Mouse (Mus musculus) adrenal gland (tissue): ENCODE data around the gene Phkg2.
"Not testable (repeated sequence)": the region's sequence is repeated elsewhere in the genome, so short reads cannot be mapped to it uniquely, and the experiment has no call there.

Experiments
- intact Hi-C: fragments of 180-260 bp; cut with DNase I; formaldehyde crosslinking; loops from one replicate; pipeline ENCODE4 v1.15.1; 2025

The Phkg2 gene

DNA sequence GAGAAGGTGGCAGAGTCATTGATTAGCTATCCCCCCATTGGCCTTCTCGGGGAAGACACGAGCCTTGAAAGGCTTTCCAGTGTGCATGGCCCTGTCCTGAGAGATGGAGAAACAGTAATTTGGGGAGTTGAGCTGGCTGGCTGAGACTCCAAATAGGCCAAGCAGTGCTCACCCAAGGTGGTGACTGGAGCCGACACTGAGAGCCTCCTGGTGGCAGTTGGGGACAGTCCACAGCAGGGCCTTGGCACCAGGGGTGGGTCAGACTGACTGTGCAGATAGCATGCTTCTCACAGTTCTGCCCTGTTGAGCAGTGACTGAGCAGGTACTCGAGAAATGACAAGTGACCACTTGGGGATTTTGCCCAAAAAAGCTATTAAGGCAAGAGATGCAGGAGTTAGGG, 28.6 kb downstream of the Phkg2 start:
- intact Hi-C loops = no loop called here

DNA sequence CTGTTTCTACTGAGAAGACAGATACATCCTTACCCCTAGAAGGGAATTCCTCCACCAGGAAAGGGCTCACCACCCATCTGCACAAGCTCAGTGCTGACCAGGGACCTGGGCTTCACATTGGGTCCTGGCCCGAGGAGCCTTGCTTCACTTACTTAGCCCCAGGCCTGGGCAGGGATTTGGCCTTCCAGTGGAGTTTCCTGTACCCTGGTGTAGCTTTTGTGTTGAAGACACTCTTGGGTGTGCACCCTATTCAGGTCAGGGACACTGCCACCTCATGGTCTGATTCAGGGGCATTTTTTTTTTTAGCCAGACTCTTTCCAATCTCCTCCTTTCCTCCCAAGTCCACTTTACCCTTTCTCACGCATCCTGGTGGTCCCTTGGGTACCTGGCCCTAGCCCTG, 29.8 kb downstream of the Phkg2 start:
- intact Hi-C loops = no loop called here

DNA sequence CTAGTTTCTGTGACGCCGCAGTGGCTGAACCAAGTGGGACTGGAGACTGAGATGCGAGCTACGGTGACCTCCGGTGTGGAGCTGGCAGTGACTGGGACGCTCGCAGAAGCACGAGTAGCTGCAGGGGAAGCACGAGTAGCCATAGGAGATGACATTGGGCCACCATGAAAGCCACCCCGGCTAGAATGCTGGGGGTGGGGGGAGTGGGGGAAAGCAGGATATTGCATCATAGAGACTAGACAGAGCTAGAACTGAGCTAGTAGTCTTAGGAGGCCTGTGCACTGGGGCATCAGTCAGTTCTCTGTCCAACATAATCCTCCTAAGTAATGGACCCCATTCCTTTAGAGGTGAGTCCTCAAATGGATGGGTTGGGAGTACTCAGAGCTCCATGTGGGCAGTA, 31.1 kb downstream of the Phkg2 start:
- intact Hi-C loops = no loop called here

DNA sequence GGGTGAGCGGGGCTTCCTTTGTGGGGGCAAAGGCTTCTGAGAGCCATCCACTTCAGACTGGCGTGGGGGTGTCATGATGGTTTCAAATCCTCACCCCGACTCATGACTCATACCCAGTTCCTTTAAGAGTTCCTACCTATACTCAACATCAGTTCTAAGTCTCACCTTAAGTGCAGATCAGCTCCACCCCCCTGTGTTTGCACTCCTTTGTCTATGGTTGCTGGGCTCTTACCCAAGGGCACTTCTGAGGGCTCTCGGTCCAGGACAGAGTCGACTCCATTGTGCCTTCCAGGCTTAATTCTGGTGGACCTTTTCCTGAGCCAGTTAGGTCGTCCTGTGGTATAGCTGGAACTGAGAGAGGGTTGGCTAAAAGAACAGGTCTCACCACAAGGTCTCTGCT, 34.0 kb downstream of the Phkg2 start:
- intact Hi-C loops = no loop called here

DNA sequence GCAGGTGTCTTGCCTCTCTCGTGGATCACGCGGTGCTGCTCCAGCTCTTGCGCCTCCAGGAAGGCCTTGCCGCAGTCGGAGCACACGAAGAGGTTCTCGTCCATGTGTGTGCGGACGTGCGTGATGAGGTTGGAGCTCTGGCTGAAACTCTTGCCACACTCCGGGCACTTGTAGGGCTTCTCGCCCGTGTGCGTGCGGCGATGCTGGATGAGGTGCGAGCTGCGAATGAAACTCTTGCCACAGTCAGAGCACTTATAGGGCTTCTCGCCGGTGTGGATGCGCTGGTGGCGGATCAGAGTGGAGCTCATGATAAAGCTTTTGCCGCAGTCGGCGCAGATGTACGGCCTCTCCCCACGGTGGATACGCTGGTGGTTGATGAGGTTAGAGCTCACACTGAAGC, 37.9 kb downstream of the Phkg2 start:
- intact Hi-C loops = no loop called here

DNA sequence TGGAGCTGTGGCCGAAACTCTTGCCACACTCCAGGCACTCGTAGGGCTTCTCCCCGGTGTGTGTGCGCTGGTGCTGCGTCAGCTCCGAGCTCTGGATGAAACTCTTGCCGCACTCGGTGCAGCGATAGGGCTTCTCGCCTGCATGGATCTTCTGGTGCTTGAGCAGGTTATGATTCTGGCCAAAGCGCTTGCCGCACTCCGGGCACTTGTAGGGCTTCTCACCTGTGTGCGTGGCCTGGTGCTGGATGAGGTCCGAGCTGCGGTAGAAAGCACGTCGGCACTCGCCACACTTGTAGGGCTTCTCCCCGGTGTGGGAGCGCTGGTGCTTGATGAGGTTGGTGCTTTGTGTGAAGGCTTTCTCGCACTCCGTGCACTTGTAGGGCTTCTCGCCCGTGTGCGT, 38.4 kb downstream of the Phkg2 start:
- intact Hi-C loops = no loop called here

DNA sequence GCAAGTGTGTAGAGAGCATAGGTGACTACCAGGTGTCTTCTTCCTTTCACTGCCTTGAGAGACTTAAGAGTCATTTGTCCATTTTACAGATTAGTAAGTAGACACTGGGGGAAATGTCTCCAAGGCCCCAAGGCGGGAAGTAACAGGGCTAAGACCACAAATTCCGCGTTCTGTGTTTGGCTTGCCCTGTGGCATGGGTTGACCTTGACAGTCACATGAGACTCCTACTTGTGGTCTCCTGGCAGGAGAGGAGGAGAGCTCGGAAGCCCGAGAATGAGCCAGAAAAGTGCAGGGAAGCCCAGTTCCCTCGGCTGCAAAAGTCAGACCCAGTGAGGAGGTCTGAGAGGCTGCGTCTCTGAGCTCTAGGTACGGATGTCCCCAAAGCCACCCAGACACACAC, 40.4 kb downstream of the Phkg2 start:
- intact Hi-C loops = no loop called here

DNA sequence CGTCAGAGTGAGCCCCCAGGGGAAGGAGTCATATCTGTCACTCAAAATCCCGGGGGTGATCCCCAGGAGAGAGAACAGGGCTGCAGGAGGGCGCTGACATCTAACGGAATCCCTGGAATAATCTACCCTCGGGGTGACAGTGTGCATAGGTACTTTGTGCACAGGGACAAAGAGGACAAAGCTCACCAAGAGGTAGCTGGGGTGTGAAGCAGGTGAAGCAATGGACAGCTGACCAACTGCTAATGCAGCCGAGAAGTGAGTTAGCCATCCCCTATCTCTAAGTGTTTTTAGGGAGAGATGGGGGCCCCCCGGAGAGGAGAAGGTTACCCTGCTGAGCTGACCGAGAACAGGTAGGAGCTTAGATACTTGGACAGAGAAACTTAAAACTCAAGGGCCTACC, 41.0 kb downstream of the Phkg2 start:
- intact Hi-C loops = no loop called here

DNA sequence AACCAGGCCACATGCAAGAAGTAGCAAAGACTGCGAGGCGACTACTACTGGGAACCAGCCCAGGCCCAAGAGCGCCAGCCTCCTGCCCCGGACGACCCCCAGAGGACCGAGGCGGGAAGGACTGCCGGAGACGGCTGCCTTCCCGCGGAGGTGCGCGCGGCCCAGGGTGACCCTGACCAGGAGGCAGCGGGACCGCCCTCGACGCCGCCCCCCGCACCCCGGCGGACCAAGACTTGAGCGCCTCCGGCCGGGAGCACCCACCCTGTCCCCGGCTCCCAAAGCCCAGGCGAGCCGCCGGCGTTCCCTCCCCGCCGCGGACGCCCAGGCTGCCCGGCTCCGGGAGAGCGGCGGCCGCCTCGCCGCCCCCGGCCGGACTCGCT, 41.4 kb downstream of the Phkg2 start:
- intact Hi-C loops = no loop called here

DNA sequence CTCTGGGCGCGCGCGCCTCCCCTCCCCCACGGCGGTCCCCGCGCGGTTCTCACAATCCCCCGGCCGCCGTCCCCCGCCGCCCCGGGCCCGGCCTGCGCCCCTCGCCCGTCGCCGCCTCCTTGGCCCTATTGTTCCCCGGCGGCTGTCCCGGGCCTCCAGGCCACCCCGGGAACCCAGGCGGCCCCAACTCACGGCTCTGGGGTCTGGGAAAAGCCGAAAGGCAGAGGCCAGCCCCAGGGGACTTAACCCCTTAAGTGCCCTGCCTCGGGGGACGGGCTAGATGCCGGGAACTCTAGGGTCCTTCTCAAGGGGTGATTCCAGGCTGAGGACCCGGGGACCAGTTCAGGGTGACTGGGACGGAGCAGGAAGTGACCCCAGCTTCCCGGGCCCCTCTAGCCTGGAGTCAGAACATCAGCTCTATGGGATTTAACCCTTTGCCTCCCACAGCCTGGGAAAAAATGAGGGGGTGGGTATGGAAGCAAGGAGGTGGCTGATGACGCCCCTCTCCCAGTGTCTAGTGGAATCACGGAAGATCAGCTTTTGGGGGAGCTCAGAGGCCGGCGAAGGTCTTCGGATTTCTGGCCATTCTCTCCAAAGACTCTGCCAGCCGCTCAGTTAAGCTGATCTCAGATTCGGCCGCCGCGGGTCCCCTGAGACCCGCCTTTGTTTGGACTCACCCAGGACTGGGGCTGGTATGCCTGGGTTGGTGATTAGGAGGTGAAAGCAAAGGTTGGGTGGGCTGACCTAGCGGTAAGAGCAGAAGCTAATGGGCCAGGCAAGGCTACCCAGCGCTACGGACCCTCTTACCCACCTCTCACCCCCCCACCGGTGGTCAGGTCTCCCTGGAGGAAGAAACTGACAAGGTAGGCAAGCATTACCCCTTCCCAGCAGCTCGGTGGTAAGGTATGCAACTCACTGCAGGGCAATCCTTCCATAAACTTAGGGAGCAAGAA, 42.0 kb downstream of the Phkg2 start, which contains the start of gene Zfp629:
Gene Zfp629 (minus strand): TSS at position 907 of the 953 bp plus-strand sequence.
- intact Hi-C loops = no loop called here

DNA sequence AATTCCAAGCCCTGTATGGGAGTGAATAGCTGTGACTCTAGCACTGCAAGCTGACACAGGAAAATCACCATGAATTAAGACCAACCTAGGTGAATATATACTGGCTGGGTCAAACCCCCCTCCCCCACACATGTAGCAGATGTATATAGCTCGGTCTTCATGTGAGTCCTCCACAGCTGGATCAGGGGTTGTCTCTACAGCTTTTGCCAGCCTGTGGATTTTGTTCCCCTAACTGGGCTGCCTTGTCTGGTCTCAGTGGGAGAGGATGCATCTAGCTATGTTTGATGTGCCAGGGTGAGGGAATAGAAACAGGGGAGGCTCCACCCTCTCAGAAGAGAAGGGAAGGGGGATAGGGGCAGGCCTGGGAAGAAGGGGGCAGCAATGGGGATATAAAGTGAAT, 43.2 kb downstream of the Phkg2 start:
- intact Hi-C loops = no loop called here

DNA sequence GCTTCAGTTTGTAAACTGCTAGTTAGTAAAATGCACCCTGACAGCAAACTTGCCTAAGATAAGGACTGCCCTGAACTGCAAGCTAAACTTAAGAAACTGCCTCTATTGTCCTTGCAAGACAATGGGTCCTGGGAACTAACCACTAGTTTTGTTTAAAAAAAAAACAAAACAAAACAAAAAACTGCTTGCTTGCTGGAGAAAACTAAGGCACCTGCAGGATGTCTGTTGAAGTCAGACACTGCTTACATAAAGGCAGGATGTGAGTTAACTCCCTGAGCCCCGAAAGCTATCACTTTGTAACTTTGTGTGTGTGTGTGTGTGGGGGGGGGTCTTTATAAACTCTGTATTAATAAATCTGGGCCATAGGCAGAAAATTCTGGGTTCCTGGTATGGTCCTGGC, 43.7 kb downstream of the Phkg2 start:
- intact Hi-C loops = no loop called here

DNA sequence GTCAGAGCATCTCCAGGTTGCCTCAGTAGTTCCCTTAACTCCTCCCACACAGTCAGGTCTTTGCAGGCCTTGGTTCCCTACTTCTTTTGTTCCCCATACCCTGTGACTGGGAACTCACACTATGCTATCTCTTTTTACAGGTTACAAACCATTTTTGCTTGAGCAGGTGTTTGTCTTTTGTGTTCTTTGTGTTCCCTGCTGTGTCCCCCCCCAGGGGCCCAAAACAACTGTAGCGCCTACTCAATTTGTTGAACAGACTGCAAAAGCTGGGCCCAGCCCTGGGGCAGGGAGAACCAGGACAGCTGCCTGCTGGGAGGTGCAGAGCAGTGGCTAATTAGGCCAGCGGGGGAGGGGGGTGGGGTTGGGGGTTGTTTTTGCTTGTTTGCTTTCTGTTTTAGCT, 44.8 kb downstream of the Phkg2 start:
- intact Hi-C loops = no loop called here

DNA sequence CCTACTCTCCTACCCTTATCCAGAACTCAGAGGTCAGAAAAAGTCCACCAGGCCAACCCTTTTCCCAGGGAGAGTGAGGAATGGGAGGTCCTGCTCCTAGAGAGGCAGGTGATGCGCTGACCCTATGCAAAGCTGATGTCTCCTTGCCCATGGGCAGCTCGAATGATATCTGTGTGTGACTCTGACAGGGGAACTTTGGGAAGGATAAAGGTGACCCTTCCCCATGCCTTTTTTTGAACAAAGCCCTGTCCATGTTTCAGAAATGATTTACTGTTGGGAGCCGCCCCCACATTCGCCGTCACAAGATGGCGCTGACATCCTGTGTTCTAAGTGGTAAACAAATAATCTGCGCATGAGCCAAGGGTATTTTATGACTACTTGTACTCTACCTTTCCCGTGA, 45.3 kb downstream of the Phkg2 start:
- intact Hi-C loops = not testable (repeated sequence)

DNA sequence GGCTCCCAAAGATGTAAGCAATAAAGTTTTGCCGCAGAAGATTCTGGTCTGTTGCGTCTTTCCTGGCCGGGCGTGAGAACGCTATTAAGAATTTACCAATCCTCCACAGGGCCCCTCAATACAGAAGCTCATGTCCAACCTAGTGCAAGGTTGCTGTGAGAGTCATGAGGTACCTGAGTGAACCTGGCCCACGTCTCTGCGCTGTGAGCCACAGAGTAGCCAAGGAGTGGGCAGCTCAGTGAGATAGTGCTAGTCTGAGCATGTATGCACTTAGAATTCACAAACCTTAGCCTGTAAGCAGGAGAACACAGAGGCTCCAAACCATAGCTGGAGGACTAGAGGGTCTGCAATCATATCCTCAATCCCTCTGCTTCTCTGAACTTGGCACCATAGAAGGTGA, 52.9 kb downstream of the Phkg2 start:
- intact Hi-C loops = no loop called here

DNA sequence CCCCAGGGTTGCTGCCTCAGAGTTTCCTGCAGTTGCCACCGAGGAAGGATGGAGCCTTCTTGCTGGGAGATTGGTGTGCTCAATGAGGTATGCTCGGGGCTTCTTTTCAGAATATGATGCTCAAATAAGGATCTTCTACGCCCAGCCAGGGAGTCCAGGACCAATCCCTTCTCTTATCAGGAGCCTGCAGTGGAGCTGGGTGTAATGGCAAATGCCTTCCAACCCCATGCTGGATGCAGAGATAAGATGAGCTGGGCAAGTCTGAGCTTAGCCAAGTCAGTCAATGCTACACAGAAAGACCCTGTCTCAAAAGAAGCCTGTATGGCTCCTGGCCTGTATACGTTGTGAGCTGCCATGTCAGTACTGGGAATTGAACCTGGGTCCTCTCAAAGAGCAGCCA, 53.3 kb downstream of the Phkg2 start:
- intact Hi-C loops = no loop called here

DNA sequence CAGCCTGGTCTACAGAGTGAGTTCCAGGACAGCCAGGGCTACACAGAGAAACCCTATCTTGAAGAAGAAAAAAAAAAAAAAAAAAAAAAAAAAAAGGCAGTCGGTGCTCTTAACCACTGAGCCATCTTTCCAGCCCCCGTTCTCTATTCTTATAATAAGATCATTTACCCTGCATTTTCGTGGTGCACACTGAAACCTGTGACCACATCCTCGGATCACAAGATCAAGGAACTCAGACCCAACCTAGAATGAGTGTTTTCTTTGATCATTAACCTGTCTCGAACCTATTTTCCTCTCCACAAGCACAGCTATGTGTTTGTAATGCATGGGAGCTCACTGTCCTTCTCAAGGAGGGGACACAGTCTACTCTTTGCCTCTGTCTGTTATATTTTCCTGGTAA, 55.5 kb downstream of the Phkg2 start:
- intact Hi-C loops = no loop called here

DNA sequence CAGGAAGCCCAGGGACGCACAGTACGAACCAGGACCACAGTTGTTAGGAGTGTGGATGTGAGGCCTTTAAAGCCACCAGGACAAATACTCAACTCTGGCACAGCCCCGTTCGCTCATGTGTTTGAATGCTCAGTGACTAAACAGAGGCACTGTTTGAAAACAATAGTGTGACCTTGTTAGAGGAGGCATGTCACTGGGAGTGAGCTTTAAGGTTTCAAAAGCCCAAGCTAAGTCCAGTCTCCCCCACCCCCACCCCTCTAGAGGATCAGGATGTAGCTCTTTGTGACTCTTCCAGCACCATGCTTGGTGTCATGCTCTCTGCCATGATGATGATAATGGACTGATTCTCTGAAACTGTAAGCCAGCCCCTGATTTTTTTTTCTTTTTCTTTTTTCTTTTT, 58.3 kb downstream of the Phkg2 start:
- intact Hi-C loops = no loop called here
